Mouse (Mus musculus) CD8-positive naive resting alpha-beta T cell, adult 57 days (primary cell): Measurements from ENCODE around the gene Tex21. TPM values are rescaled to one million over a fixed set of nuclear protein-coding genes. Genes with fewer than 3 reads are reported as not detected.

Experiments
- total RNA-seq: library from RNA; stranded (reverse); gene quantifications from one replicate; pipeline ENCODE4 v1.2.4, GENCODE M21; 2023

The Tex21 gene
- total RNA-seq, result 0.24 TPM

GRCm38 (mm10) chr12:76246646-76247045, at the start of gene Tex21:
TSS of gene Tex21 (minus strand) at chr12:76246746.

GRCm38 (mm10) chr12:76254725-76255498, 8.4 kb upstream of the Tex21 start, which contains the start of gene Mthfd1:
TSS of gene Mthfd1 (plus strand) at chr12:76255298.

GRCm38 (mm10) chr12:76177000-76177863, 69.3 kb downstream of the Tex21 start, which contains the start of gene Esr2:
TSS of gene Esr2 (minus strand) at chr12:76177259.

Other genes with a start within 250 kb of the Tex21 start
- gene Esr2, start 69.5 kb downstream of the Tex21 start, total RNA-seq, result not detected
- 59.9 TPM for gene Mthfd1, start 8.6 kb upstream of the Tex21 start, total RNA-seq
- gene Akap5, start 78.1 kb upstream of the Tex21 start, total RNA-seq, result 0.64 TPM
- 62.9 TPM for gene Zbtb25, start 122.9 kb upstream of the Tex21 start, total RNA-seq
- 14.8 TPM for gene Zbtb1, start 123.5 kb upstream of the Tex21 start, total RNA-seq
- gene Hspa2, start 157.4 kb upstream of the Tex21 start, total RNA-seq, result 2.7 TPM
- not detected for gene Ppp1r36, start 170.8 kb upstream of the Tex21 start, total RNA-seq